Mouse (Mus musculus): ENCODE measurements around the gene Arid1b. TPM values are rescaled to one million over a fixed set of nuclear protein-coding genes. Genes with fewer than 3 reads are reported as not detected.
A peak's percentile ranks its signal among the peaks of the same experiment; 100 is the strongest.

Gene Arid1b
- polyA plus RNA-seq, 1 experiment from 2014 or later: 2.9 TPM

DNA sequence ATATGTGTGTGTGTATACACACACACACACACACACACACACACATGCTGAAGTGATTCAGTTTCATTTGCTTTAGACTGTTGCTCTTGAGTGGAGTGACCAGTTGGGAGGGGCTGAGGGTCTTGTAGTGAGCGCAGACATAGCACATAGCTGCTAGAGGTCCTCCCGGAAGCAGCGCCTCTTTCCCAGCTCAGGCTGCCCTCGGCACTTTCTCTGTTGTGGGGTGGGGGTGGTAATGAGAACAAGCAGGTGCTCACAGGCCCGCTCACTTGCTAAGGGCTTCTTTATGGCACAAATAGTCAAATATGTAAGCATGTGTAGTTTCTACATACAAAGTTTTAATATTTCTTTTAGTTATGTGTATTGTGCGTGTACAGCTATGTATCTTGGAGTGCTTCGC is 104.6 kb downstream of the Arid1b start:
- 26% methylated on average over 7 of the region's 7 CpGs for WGBS (ENCODE audit: insufficient replicate concordance)
- peak; percentile 49 for ATAC-seq (ENCODE audit: insufficient read depth)
- Histone ChIP-seq H3K4me3 (replicated peaks) (peak overlapping the region; percentile 26), H3K27me3 (no peaks in the 10 kb centered on the region), H3K4me2 (peak overlapping the region; percentile 68), H3K4me1 (replicated peaks) (peaks cover 86% of the 10 kb centered on the region), H3K9me3 (replicated peaks) (no peaks in the 10 kb centered on the region), H3K27ac (replicated peaks) (peak overlapping the region; percentile 97), H3K36me3 (replicated peaks) (no peaks in the 10 kb centered on the region), H3K9ac (peak overlapping the region; percentile 63)

DNA sequence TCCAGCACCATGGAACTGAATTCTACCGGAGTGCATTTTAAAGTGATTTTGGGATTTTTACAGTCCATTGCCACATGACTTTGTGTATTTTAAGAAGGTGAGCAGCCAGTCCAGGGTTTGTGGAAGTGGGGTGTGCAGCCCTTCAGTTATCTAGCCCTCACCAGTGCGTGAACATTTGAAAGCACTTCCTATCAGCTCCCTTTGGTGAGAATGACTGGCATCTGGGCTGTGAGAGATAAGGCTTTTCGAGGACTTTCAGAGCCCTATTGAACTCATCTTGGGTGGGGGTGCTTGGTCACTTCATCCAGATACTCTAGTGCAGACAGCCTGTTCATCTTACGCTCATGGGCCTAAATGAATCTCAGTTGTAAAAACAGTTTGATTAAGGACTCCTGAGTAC is 105.1 kb downstream of the Arid1b start:
- H3K9ac ChIP-seq: peak overlapping the region; percentile 63
- H3K4me2 ChIP-seq: peak overlapping the region; percentile 68
- H3K27me3 ChIP-seq: no peaks in the 10 kb centered on the region
- WGBS (ENCODE audit: insufficient replicate concordance): 13% methylated on average over 4 of the region's 4 CpGs
- H3K27ac ChIP-seq (replicated peaks): peak overlapping the region; percentile 97
- peak overlapping the region; percentile 26 for H3K4me3 ChIP-seq (replicated peaks)
- H3K4me1 ChIP-seq (replicated peaks): peaks cover 85% of the 10 kb centered on the region
- H3K9me3 ChIP-seq (replicated peaks): no peaks in the 10 kb centered on the region
- peak; percentile 99 for ATAC-seq (ENCODE audit: insufficient read depth)
- no peaks in the 10 kb centered on the region for H3K36me3 ChIP-seq (replicated peaks)

DNA sequence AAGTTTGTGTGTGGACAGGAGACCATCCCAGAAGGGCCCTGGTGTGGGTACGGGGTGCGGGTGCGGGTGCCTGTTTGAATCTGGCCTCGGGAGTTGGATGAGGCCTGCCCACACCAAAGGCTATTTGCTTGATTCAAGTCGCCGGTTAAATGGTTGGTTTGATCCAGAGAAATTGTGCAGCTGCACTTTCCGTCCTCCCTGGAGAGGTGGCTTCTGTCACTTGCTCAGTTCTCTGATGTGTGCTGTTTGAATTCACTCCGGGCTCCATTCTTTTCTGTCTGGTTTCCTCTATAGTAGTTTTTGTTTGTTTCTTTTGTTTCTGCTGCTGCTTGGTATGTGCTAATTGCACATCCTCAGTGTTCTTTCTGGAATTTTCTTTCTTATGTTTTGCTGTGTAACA is 107.0 kb downstream of the Arid1b start:
- no peak overlapping the region for H3K9ac ChIP-seq
- no peaks in the 10 kb centered on the region for H3K27me3 ChIP-seq
- H3K36me3 ChIP-seq (replicated peaks): no peaks in the 10 kb centered on the region
- no peak overlapping the region for H3K4me2 ChIP-seq
- H3K4me1 ChIP-seq (replicated peaks): peaks cover 89% of the 10 kb centered on the region
- H3K4me3 ChIP-seq (replicated peaks): no peak overlapping the region
- 91% methylated on average over 8 of the region's 8 CpGs for WGBS (ENCODE audit: insufficient replicate concordance)
- H3K9me3 ChIP-seq (replicated peaks): no peaks in the 10 kb centered on the region
- no peak for ATAC-seq (ENCODE audit: insufficient read depth)
- peak overlapping the region; percentile 97 for H3K27ac ChIP-seq (replicated peaks)

DNA sequence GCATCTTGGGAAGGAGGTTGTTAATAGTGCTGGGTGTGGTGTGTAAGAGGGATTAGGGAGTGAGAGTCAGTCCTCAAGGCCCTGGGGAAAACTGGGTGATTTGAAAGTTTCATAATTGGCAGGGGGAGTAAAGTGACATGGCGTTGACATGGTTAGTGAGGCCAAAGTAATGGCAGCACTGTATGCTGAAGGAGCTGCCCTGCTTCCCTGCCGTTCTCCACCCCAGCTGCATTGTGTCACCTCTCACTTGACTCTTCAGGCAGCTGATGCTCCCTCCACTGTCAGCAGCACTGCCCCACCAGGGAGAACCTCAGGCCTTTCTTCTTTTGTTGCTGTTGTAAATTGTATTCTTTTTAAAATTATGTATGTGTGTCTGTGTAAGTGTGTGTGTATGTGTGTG is 107.8 kb downstream of the Arid1b start:
- H3K9me3 ChIP-seq (replicated peaks): no peaks in the 10 kb centered on the region
- no peaks in the 10 kb centered on the region for H3K27me3 ChIP-seq
- peak overlapping the region; percentile 51; the same call in 1 of the 2 replicates for H3K27ac ChIP-seq (replicated peaks)
- H3K36me3 ChIP-seq (replicated peaks): no peaks in the 10 kb centered on the region
- no peak for ATAC-seq (ENCODE audit: insufficient read depth)
- WGBS (ENCODE audit: insufficient replicate concordance): 72% methylated on average over 2 of the region's 2 CpGs
- no peak overlapping the region for H3K4me2 ChIP-seq
- H3K4me1 ChIP-seq (replicated peaks): peaks cover 89% of the 10 kb centered on the region
- peak overlapping the region; percentile 22; the same call in 1 of the 2 replicates for H3K9ac ChIP-seq
- no peak overlapping the region for H3K4me3 ChIP-seq (replicated peaks)

DNA sequence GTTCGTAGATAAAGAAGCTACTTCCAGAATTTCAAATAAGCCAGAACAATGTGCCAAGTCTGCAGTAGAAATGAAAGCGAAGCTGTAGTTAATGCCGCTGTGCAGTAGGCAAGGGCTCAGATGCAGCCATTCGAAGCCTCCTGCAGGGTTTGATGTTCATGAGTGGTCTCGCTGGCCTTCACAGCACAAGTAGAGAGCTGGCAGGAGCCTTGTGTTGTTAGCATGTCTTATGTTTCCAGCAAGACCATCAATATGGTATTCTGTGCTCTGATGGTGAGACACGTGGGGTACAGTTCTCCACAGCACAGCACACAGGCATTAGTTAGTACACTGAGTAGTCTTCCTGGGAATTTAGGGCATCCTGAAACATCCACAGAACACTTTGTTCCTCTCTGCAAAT is 111.6 kb downstream of the Arid1b start:
- no peak overlapping the region for H3K9ac ChIP-seq
- H3K4me2 ChIP-seq: no peak overlapping the region
- H3K27ac ChIP-seq (replicated peaks): peak overlapping the region; percentile 73; the same call in 1 of the 2 replicates
- H3K36me3 ChIP-seq (replicated peaks): no peaks in the 10 kb centered on the region
- WGBS (ENCODE audit: insufficient replicate concordance): 78% methylated on average over 6 of the region's 6 CpGs
- no peak overlapping the region for H3K4me3 ChIP-seq (replicated peaks)
- H3K4me1 ChIP-seq (replicated peaks): peaks cover 89% of the 10 kb centered on the region
- H3K9me3 ChIP-seq (replicated peaks): no peaks in the 10 kb centered on the region
- H3K27me3 ChIP-seq: no peaks in the 10 kb centered on the region
- ATAC-seq (ENCODE audit: insufficient read depth): no peak

DNA sequence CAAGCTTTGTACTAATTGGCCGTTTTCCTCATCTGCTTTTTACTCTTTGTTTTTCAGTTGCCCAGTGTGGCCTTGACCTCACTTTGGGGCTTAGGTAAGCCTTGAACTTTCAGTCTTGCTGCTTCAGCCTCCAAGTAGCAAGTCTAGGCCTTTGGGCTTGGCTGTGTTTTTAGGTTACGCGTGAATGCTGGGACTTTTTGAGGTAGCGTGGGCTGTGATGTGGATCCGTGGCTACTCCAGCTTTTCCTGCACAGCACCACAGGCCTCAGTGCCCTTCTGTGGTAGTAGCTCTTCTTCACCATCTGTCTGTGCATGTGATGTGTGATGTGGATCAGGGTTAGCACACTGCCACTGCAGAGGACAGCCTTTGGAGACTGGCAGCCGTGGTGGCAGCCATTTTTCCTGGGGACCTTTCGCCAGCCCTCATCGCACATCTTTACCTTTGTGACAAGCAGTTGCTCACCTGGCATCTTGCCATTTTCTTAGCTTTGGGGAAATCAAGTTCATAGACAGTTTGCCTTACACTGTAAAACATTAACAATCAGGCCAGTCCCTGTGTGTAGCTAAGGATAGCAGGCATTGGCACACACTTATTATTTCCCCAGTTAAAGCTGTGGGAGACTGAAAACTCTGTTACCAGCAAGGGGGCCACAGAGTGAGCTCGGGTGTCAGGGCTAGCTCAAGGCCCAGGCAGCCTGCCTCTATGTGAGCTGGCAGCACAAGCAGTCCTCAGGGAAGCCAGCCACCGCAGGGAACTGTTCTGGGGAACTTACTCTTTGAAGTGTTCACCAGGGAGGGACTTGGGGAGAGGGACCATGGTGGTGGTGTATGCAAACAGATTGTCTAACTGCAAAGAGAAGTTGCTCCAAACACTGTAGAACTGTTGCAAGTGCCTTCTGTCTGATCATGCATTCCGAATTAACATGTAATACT is 112.4 kb downstream of the Arid1b start:
- Histone ChIP-seq H3K9ac (no peak overlapping the region), H3K4me1 (replicated peaks) (peaks cover 89% of the 10 kb centered on the region), H3K4me2 (no peak overlapping the region), H3K27ac (replicated peaks) (peak overlapping the region; percentile 73), H3K36me3 (replicated peaks) (no peaks in the 10 kb centered on the region), H3K9me3 (replicated peaks) (no peaks in the 10 kb centered on the region), H3K4me3 (replicated peaks) (no peak overlapping the region), H3K27me3 (no peaks in the 10 kb centered on the region)
- WGBS (ENCODE audit: insufficient replicate concordance): 71% methylated on average over 11 of the region's 11 CpGs
- no peak for ATAC-seq (ENCODE audit: insufficient read depth)

DNA sequence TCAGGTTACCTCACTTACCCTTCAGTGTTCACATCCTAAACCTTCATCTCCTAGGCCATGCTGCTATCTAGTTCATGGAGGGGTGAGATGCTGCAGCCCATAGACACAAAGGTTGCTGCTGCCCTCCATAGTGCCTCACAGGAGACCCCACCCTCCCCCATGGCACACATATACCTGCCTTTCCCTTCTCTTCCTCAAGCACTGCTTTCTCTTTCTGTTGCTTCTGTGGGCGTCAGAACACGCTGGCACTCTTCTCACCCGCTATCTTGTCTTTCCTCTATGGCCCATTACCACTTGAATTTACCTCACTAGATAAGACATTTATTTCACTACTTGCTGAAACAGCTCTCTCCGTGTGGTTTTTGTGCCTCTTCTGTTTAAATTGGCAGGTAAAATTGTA is 113.4 kb downstream of the Arid1b start:
- WGBS (ENCODE audit: insufficient replicate concordance): 48% methylated on average over 4 of the region's 4 CpGs
- H3K27ac ChIP-seq (replicated peaks): peak overlapping the region; percentile 73
- no peaks in the 10 kb centered on the region for H3K9me3 ChIP-seq (replicated peaks)
- H3K36me3 ChIP-seq (replicated peaks): no peaks in the 10 kb centered on the region
- H3K9ac ChIP-seq: no peak overlapping the region
- H3K27me3 ChIP-seq: no peaks in the 10 kb centered on the region
- H3K4me2 ChIP-seq: no peak overlapping the region
- ATAC-seq (ENCODE audit: insufficient read depth): no peak
- peaks cover 89% of the 10 kb centered on the region for H3K4me1 ChIP-seq (replicated peaks)
- H3K4me3 ChIP-seq (replicated peaks): no peak overlapping the region

DNA sequence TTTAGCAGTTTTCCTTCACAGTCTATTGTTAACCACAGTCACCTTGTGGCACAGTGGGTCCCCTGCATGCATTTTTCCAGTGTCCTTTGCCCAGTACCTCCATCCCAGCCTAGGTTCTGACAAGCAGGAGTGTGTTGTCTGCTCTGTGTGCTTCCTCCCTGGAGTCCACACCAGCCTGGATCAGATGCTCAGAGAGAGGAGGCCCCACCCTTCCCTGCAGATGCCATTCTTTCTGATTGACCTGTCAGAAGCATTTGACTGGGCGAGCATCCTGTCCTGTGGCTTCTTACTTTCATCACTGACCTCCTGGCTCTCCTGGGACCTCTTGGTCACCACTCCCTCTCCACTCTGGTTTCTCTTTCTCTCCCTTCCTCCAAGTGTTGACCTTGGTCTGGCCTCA is 113.9 kb downstream of the Arid1b start:
- Histone ChIP-seq H3K36me3 (replicated peaks) (no peaks in the 10 kb centered on the region), H3K27ac (replicated peaks) (peak overlapping the region; percentile 73), H3K27me3 (no peaks in the 10 kb centered on the region), H3K4me2 (no peak overlapping the region), H3K9me3 (replicated peaks) (no peaks in the 10 kb centered on the region), H3K4me3 (replicated peaks) (no peak overlapping the region), H3K9ac (no peak overlapping the region), H3K4me1 (replicated peaks) (peaks cover 88% of the 10 kb centered on the region)
- no peak for ATAC-seq (ENCODE audit: insufficient read depth)
- 37% methylated on average over 1 of the region's 1 CpGs for WGBS (ENCODE audit: insufficient replicate concordance)

DNA sequence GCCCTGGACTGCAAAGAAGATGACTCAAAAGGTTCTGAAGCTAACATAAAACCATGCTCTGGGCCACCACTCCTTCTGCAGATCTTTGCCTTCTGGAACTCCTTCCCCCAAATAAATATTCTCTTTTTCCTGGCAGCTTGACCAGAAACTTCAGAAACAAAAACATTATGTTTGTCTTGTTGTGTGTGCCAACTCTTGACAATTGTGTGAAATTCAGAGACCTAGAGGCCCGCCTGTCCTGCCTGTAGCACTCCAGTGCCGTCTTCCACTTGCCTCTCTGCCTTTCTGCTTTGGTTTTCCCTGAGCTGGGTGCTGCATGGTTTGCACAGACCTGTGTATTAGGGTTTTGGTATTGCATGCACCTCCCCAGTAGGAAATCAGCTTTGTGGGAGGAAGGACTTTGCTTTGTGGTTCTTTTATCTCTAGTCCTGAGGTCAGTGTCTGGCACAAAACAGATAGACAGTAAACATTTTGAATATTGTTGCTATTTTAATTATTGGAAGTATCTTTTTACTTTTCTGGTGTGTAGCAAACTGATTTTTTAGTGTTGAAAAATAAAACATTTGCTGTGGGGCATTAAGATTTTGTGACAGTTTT is 114.5 kb downstream of the Arid1b start:
- Histone ChIP-seq H3K27me3 (no peaks in the 10 kb centered on the region), H3K9me3 (replicated peaks) (no peaks in the 10 kb centered on the region), H3K4me1 (replicated peaks) (peaks cover 93% of the 10 kb centered on the region), H3K36me3 (replicated peaks) (no peaks in the 10 kb centered on the region), H3K4me3 (replicated peaks) (no peak overlapping the region), H3K9ac (no peak overlapping the region), H3K4me2 (no peak overlapping the region), H3K27ac (replicated peaks) (peak overlapping the region; percentile 54)
- ATAC-seq (ENCODE audit: insufficient read depth): no peak
- WGBS (ENCODE audit: insufficient replicate concordance): 49% methylated on average over 2 of the region's 2 CpGs

DNA sequence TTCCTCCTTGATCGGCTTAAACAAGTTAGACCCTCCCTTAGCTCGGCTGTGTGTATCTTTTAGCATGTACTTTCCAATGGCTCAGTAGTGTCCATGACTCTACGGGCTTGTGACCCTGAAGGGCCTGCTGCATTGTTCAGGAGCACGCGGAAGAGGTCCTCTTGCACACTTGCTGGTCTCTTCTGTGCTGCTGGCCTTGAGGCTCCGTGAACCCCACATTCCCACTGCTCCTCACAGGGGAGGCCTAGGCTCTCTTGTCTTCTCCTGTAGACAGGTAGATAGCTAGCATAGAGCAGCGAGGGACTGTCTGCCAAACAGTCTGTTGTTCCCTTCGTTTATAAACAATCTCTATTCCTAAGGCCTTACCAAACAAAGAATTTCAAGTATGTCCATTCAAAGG is 115.2 kb downstream of the Arid1b start:
- no peaks in the 10 kb centered on the region for H3K27me3 ChIP-seq
- H3K27ac ChIP-seq (replicated peaks): peak overlapping the region; percentile 42
- WGBS (ENCODE audit: insufficient replicate concordance): 81% methylated on average over 8 of the region's 8 CpGs
- H3K4me1 ChIP-seq (replicated peaks): peaks cover 88% of the 10 kb centered on the region
- no peak overlapping the region for H3K4me3 ChIP-seq (replicated peaks)
- H3K4me2 ChIP-seq: no peak overlapping the region
- no peak for ATAC-seq (ENCODE audit: insufficient read depth)
- H3K9ac ChIP-seq: no peak overlapping the region
- no peaks in the 10 kb centered on the region for H3K36me3 ChIP-seq (replicated peaks)
- H3K9me3 ChIP-seq (replicated peaks): no peaks in the 10 kb centered on the region

DNA sequence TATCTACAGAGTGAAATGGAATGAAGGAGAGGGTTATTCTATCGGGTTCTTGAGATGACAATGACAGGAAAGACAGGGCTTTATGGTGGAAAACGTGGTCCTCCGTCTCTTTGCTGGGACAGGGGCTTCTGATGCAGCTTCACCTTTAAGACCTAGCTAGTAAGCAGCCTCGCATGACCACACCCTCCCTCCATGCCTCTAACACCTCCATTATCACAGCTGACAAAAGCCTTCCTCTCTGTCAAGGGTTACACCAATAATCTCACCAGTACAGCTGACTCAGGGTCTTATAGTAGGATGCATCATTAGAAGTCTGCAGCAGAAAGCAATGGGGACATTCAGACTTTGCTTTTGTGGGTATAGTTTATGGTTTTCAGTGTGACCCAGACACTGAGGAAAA is 116.0 kb downstream of the Arid1b start:
- H3K9me3 ChIP-seq (replicated peaks): no peaks in the 10 kb centered on the region
- 50% methylated on average over 4 of the region's 4 CpGs for WGBS (ENCODE audit: insufficient replicate concordance)
- peaks cover 81% of the 10 kb centered on the region for H3K4me1 ChIP-seq (replicated peaks)
- H3K4me2 ChIP-seq: peak overlapping the region; percentile 21; the same call in 1 of the 2 replicates
- no peaks in the 10 kb centered on the region for H3K27me3 ChIP-seq
- H3K27ac ChIP-seq (replicated peaks): peak overlapping the region; percentile 93
- no peak overlapping the region for H3K4me3 ChIP-seq (replicated peaks)
- H3K9ac ChIP-seq: no peak overlapping the region
- ATAC-seq (ENCODE audit: insufficient read depth): peak; percentile 56
- no peaks in the 10 kb centered on the region for H3K36me3 ChIP-seq (replicated peaks)

Measured in liver, embryonic 15.5 days (tissue).